Mouse (Mus musculus): ENCODE measurements around the gene Siae.

Gene Siae

GRCm38 (mm10) chr9:37554838-37555748 is at the start of gene Siae:
TSS of gene Siae (plus strand) at chr9:37555698.
- DNase-seq = no peak

GRCm38 (mm10) chr9:37506023-37506422 is 49.5 kb upstream of the Siae start:
- no peak for DNase-seq

GRCm38 (mm10) chr9:37512097-37512496 is 43.4 kb upstream of the Siae start:
- no peak for DNase-seq

GRCm38 (mm10) chr9:37514456-37514855 is 41.0 kb upstream of the Siae start:
- no peak for DNase-seq

- DNase-seq = no peak
Observed at GRCm38 (mm10) chr9:37517467-37517866, 38.0 kb upstream of the Siae start.

GRCm38 (mm10) chr9:37518991-37519390 is 36.5 kb upstream of the Siae start:
- DNase-seq = no peak

GRCm38 (mm10) chr9:37519995-37520394 is 35.5 kb upstream of the Siae start:
- no peak for DNase-seq

GRCm38 (mm10) chr9:37525461-37525860 is 30.0 kb upstream of the Siae start:
- no peak for DNase-seq

- DNase-seq = peak; percentile 13 to 21
Observed at GRCm38 (mm10) chr9:37526443-37527395, 28.8 kb upstream of the Siae start.

- peak; percentile 81 to 82 for DNase-seq
Observed at GRCm38 (mm10) chr9:37527396-37528224, 27.9 kb upstream of the Siae start, which contains the start of gene Esam. TSS of gene Esam (plus strand) at chr9:37528078.

- DNase-seq = peak; percentile 30 to 39
Observed at GRCm38 (mm10) chr9:37528225-37528970, 27.1 kb upstream of the Siae start.

GRCm38 (mm10) chr9:37530031-37530887 is 25.2 kb upstream of the Siae start:
- DNase-seq = peak; percentile 73 to 80

- DNase-seq = peak; percentile 90 to 91
Observed at GRCm38 (mm10) chr9:37530888-37531705, 24.4 kb upstream of the Siae start.

GRCm38 (mm10) chr9:37536851-37537250 is 18.6 kb upstream of the Siae start:
- no peak for DNase-seq

GRCm38 (mm10) chr9:37537658-37538250 is 17.7 kb upstream of the Siae start:
- no peak for DNase-seq

GRCm38 (mm10) chr9:37539170-37540025 is 16.1 kb upstream of the Siae start, which contains the start of gene Vsig2:
TSS of gene Vsig2 (plus strand) at chr9:37539255.
- no peak for DNase-seq

- no peak for DNase-seq
Observed at GRCm38 (mm10) chr9:37540226-37540625, 15.3 kb upstream of the Siae start.

All from kidney, adult 8-10 months (tissue).